Mouse (Mus musculus): ENCODE measurements around the gene Atp2b4. TPM values are rescaled to one million over a fixed set of nuclear protein-coding genes. Genes with fewer than 3 reads are reported as not detected.

The Atp2b4 gene
- polyA plus RNA-seq, 1 experiment from 2014 or later = 11.2 TPM

GRCm38 (mm10) chr1:133771831-133772399, 28.9 kb downstream of the Atp2b4 start:
- peaks cover 30% of the 10 kb centered on the region for H3K4me1 ChIP-seq (replicated peaks)
- WGBS = 56% methylated on average over 10 of the region's 10 CpGs
- no peaks in the 10 kb centered on the region; the same call in 1 of the 2 replicates for H3K36me3 ChIP-seq
- no peaks in the 10 kb centered on the region for H3K27me3 ChIP-seq
- ATAC-seq (replicated peaks; ENCODE audit: insufficient number of reproducible peaks, insufficient read depth, low FRiP score, low read depth) = 0 out of 2 replicates have a peak, but pooled peaks have one; percentile 33
- H3K4me2 ChIP-seq = no peak overlapping the region
- H3K9me3 ChIP-seq (replicated peaks) = no peaks in the 10 kb centered on the region
- H3K4me3 ChIP-seq = no peak overlapping the region
- no peak overlapping the region for H3K9ac ChIP-seq
- H3K27ac ChIP-seq = peak overlapping the region; percentile 57; the same call in 1 of the 2 replicates

- Histone ChIP-seq H3K27ac (0 out of 2 replicates have a peak overlapping the region, but pooled peaks have one; percentile 1), H3K9ac (no peak overlapping the region), H3K36me3 (no peaks in the 10 kb centered on the region; the same call in 1 of the 2 replicates), H3K4me2 (no peak overlapping the region), H3K27me3 (no peaks in the 10 kb centered on the region), H3K4me1 (replicated peaks) (peaks cover 43% of the 10 kb centered on the region), H3K9me3 (replicated peaks) (no peaks in the 10 kb centered on the region), H3K4me3 (no peak overlapping the region)
- ATAC-seq (replicated peaks; ENCODE audit: insufficient number of reproducible peaks, insufficient read depth, low FRiP score, low read depth) = no peak
- 78% methylated on average over 5 of the region's 5 CpGs for WGBS
Observed at GRCm38 (mm10) chr1:133767994-133768393, 32.8 kb downstream of the Atp2b4 start.

GRCm38 (mm10) chr1:133766901-133767529, 33.8 kb downstream of the Atp2b4 start:
- no peak overlapping the region for H3K4me2 ChIP-seq
- H3K36me3 ChIP-seq = no peaks in the 10 kb centered on the region; the same call in 1 of the 2 replicates
- no peak overlapping the region for H3K4me3 ChIP-seq
- WGBS = 15% methylated on average over 11 of the region's 11 CpGs
- H3K27ac ChIP-seq = peak overlapping the region; percentile 1; the same call in 1 of the 2 replicates
- no peaks in the 10 kb centered on the region for H3K27me3 ChIP-seq
- no peaks in the 10 kb centered on the region for H3K9me3 ChIP-seq (replicated peaks)
- peaks cover 38% of the 10 kb centered on the region for H3K4me1 ChIP-seq (replicated peaks)
- ATAC-seq (replicated peaks; ENCODE audit: insufficient number of reproducible peaks, insufficient read depth, low FRiP score, low read depth) = no peak
- H3K9ac ChIP-seq = no peak overlapping the region

GRCm38 (mm10) chr1:133765376-133765775, 35.5 kb downstream of the Atp2b4 start:
- Histone ChIP-seq H3K4me1 (replicated peaks) (peaks cover 47% of the 10 kb centered on the region), H3K27me3 (no peaks in the 10 kb centered on the region), H3K27ac (no peak overlapping the region), H3K36me3 (no peaks in the 10 kb centered on the region; the same call in 1 of the 2 replicates), H3K4me2 (no peak overlapping the region), H3K9me3 (replicated peaks) (no peaks in the 10 kb centered on the region), H3K9ac (no peak overlapping the region), H3K4me3 (no peak overlapping the region)
- no peak for ATAC-seq (replicated peaks; ENCODE audit: insufficient number of reproducible peaks, insufficient read depth, low FRiP score, low read depth)
- 57% methylated on average over 4 of the region's 4 CpGs for WGBS

GRCm38 (mm10) chr1:133762946-133763422, 37.9 kb downstream of the Atp2b4 start:
- H3K27ac ChIP-seq = no peak overlapping the region
- no peaks in the 10 kb centered on the region for H3K27me3 ChIP-seq
- no peak overlapping the region for H3K4me2 ChIP-seq
- WGBS = 48% methylated on average over 5 of the region's 5 CpGs
- peaks cover 53% of the 10 kb centered on the region for H3K4me1 ChIP-seq (replicated peaks)
- ATAC-seq (replicated peaks; ENCODE audit: insufficient number of reproducible peaks, insufficient read depth, low FRiP score, low read depth) = no peak
- H3K36me3 ChIP-seq = no peaks in the 10 kb centered on the region
- H3K9ac ChIP-seq = no peak overlapping the region
- H3K9me3 ChIP-seq (replicated peaks) = no peaks in the 10 kb centered on the region
- no peak overlapping the region for H3K4me3 ChIP-seq

GRCm38 (mm10) chr1:133761278-133761677, 39.6 kb downstream of the Atp2b4 start:
- no peak overlapping the region for H3K9ac ChIP-seq
- H3K4me2 ChIP-seq = no peak overlapping the region
- H3K27ac ChIP-seq = 0 out of 2 replicates have a peak overlapping the region, but pooled peaks have one; percentile 17
- no peaks in the 10 kb centered on the region for H3K27me3 ChIP-seq
- no peaks in the 10 kb centered on the region for H3K9me3 ChIP-seq (replicated peaks)
- no peak for ATAC-seq (replicated peaks; ENCODE audit: insufficient number of reproducible peaks, insufficient read depth, low FRiP score, low read depth)
- peaks cover 36% of the 10 kb centered on the region for H3K4me1 ChIP-seq (replicated peaks)
- no peak overlapping the region for H3K4me3 ChIP-seq
- WGBS = 40% methylated on average over 5 of the region's 5 CpGs
- H3K36me3 ChIP-seq = no peaks in the 10 kb centered on the region

GRCm38 (mm10) chr1:133754317-133754868, 46.4 kb downstream of the Atp2b4 start:
- WGBS = 51% methylated on average over 4 of the region's 4 CpGs
- Histone ChIP-seq H3K4me1 (replicated peaks) (peaks cover 5% of the 10 kb centered on the region; the same call in 1 of the 2 replicates), H3K4me3 (no peak overlapping the region), H3K27me3 (no peaks in the 10 kb centered on the region), H3K36me3 (no peaks in the 10 kb centered on the region), H3K4me2 (no peak overlapping the region), H3K9me3 (replicated peaks) (no peaks in the 10 kb centered on the region), H3K27ac (no peak overlapping the region), H3K9ac (no peak overlapping the region)
- ATAC-seq (replicated peaks; ENCODE audit: insufficient number of reproducible peaks, insufficient read depth, low FRiP score, low read depth) = no peak

- 83% methylated on average over 8 of the region's 8 CpGs for WGBS
Observed at GRCm38 (mm10) chr1:133753325-133753724, 47.5 kb downstream of the Atp2b4 start.

GRCm38 (mm10) chr1:133751621-133752020, 49.2 kb downstream of the Atp2b4 start:
- Histone ChIP-seq H3K4me3 (no peak overlapping the region), H3K27me3 (no peaks in the 10 kb centered on the region), H3K36me3 (no peaks in the 10 kb centered on the region), H3K4me1 (replicated peaks) (peaks cover 10% of the 10 kb centered on the region; the same call in 1 of the 2 replicates), H3K4me2 (no peak overlapping the region), H3K9me3 (replicated peaks) (no peaks in the 10 kb centered on the region), H3K27ac (no peak overlapping the region), H3K9ac (no peak overlapping the region)
- 82% methylated on average over 3 of the region's 3 CpGs for WGBS
- ATAC-seq (replicated peaks; ENCODE audit: insufficient number of reproducible peaks, insufficient read depth, low FRiP score, low read depth) = no peak

More at GRCm38 (mm10) chr1:133753325-133753724, 47.5 kb downstream of the Atp2b4 start:
- Histone ChIP-seq H3K36me3 (no peaks in the 10 kb centered on the region), H3K27me3 (no peaks in the 10 kb centered on the region), H3K4me1 (replicated peaks) (peaks cover 10% of the 10 kb centered on the region; the same call in 1 of the 2 replicates), H3K4me2 (no peak overlapping the region), H3K27ac (no peak overlapping the region), H3K9me3 (replicated peaks) (no peaks in the 10 kb centered on the region), H3K9ac (no peak overlapping the region), H3K4me3 (no peak overlapping the region)
- no peak for ATAC-seq (replicated peaks; ENCODE audit: insufficient number of reproducible peaks, insufficient read depth, low FRiP score, low read depth)

GRCm38 (mm10) chr1:133749954-133750353, 50.9 kb downstream of the Atp2b4 start:
- no peaks in the 10 kb centered on the region for H3K9me3 ChIP-seq (replicated peaks)
- no peak for ATAC-seq (replicated peaks; ENCODE audit: insufficient number of reproducible peaks, insufficient read depth, low FRiP score, low read depth)
- no peaks in the 10 kb centered on the region for H3K27me3 ChIP-seq
- no peak overlapping the region for H3K4me3 ChIP-seq
- H3K36me3 ChIP-seq = no peaks in the 10 kb centered on the region
- H3K27ac ChIP-seq = no peak overlapping the region
- H3K9ac ChIP-seq = no peak overlapping the region
- H3K4me2 ChIP-seq = no peak overlapping the region
- 80% methylated on average over 4 of the region's 4 CpGs for WGBS
- H3K4me1 ChIP-seq (replicated peaks) = peaks cover 21% of the 10 kb centered on the region

GRCm38 (mm10) chr1:133745078-133745495, 55.8 kb downstream of the Atp2b4 start:
- 0 out of 2 replicates have a peak, but pooled peaks have one; percentile 21 for ATAC-seq (replicated peaks; ENCODE audit: insufficient number of reproducible peaks, insufficient read depth, low FRiP score, low read depth)
- Histone ChIP-seq H3K27ac (peak overlapping the region; percentile 53), H3K27me3 (no peaks in the 10 kb centered on the region), H3K4me3 (no peak overlapping the region), H3K9ac (no peak overlapping the region), H3K4me2 (no peak overlapping the region), H3K9me3 (replicated peaks) (no peaks in the 10 kb centered on the region), H3K36me3 (no peaks in the 10 kb centered on the region), H3K4me1 (replicated peaks) (peaks cover 29% of the 10 kb centered on the region)
- WGBS = 23% methylated on average over 9 of the region's 9 CpGs
